Mouse (Mus musculus) heart, embryonic 15.5 days (tissue): ENCODE data around the gene Elf5. TPM values are rescaled to one million over a fixed set of nuclear protein-coding genes. Genes with fewer than 3 reads are reported as not detected.

Experiments used
- ATAC-seq: fragments of 200-750 bp; cut with Nextera tagmentation; replicated peaks from 2 replicates; pipeline ENCODE4 v1.8.0; 2017; ENCODE audit warnings: low read depth, moderate TSS enrichment; ENCODE audit not compliant: insufficient number of reproducible peaks, insufficient read depth, low FRiP score
- H3K27ac ChIP-seq: fragments of 300-500 bp; sonication (generic); 2 replicates; pipeline ENCODE4 v1.5.1; 2015; ENCODE audit warnings: mild to moderate bottlenecking, inconsistent platforms
- H3K27me3 ChIP-seq: fragments of 300-500 bp; sonication (generic); 2 replicates; pipeline ENCODE4 v1.6.1; 2015; ENCODE audit warnings: inconsistent platforms
- H3K36me3 ChIP-seq: fragments of 300-500 bp; sonication (generic); 2 replicates; pipeline ENCODE4 v1.6.1; 2015; ENCODE audit warnings: mild to moderate bottlenecking, inconsistent platforms
- H3K4me1 ChIP-seq: fragments of 300-500 bp; sonication (generic); replicated peaks from 2 replicates; pipeline ENCODE4 v1.6.1; 2015; ENCODE audit warnings: inconsistent platforms
- H3K4me2 ChIP-seq: fragments of 300-500 bp; sonication (generic); 2 replicates; pipeline ENCODE4 v1.6.1; 2015; ENCODE audit warnings: inconsistent platforms, mild to moderate bottlenecking, moderate library complexity
- H3K4me3 ChIP-seq: fragments of 300-500 bp; sonication (generic); 2 replicates; pipeline ENCODE4 v1.5.1; 2015; ENCODE audit warnings: mild to moderate bottlenecking, inconsistent platforms
- H3K9ac ChIP-seq: fragments of 300-500 bp; sonication (generic); 2 replicates; pipeline ENCODE4 v1.6.1; 2015; ENCODE audit warnings: mild to moderate bottlenecking, inconsistent platforms
- H3K9me3 ChIP-seq: fragments of 300-500 bp; sonication (generic); replicated peaks from 2 replicates; pipeline ENCODE4 v1.6.1; 2016; ENCODE audit warnings: inconsistent platforms
- WGBS: fragments of 180-500 bp; shearing (Covaris S2); methylation state at CpG from one replicate; pipeline ENCODE4 v1.1.7; 2015; ENCODE audit warnings: mixed read lengths; 5-methylcytosine and 5-hydroxymethylcytosine counted together
- polyA plus RNA-seq: library from polyadenylated mRNA; unstranded; fragments of >200 nt; fragmentation: Nextera tagmentation; extraction: Ambion mirVana; gene quantifications from 2 replicates; pipeline ENCODE4 v1.2.1, GENCODE M21; 2015

Elf5 gene
- polyA plus RNA-seq, 1 experiment from 2014 or later: 0.13 TPM

DNA sequence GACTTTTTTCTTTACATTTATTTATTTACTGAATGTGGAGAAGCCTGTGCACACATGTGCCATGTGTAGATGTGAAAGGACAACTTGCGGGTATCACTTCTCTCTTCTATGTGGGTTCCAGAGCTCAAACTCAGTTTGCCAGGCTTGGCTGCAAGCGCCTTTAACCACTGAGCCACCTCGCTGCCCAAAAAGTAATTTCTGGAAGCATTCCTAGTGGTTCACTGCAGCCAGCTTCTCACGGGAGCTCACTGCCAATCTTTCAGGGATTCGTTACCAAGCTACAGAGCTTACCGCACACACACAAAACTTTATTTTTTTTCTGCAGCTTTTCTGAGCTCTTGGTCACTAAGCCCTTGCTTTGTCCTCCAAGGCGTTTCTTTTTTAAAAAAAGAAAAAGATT is 46.1 kb downstream of the Elf5 start:
- H3K36me3 ChIP-seq: peaks cover 67% of the 10 kb centered on the region
- no peak overlapping the region for H3K27ac ChIP-seq
- 90% methylated on average over 7 of the region's 7 CpGs for WGBS
- no peak for ATAC-seq
- no peak overlapping the region for H3K4me3 ChIP-seq
- no peaks in the 10 kb centered on the region for H3K4me1 ChIP-seq
- no peaks in the 10 kb centered on the region for H3K9me3 ChIP-seq
- H3K4me2 ChIP-seq: no peak overlapping the region
- no peaks in the 10 kb centered on the region for H3K27me3 ChIP-seq
- no peak overlapping the region for H3K9ac ChIP-seq

DNA sequence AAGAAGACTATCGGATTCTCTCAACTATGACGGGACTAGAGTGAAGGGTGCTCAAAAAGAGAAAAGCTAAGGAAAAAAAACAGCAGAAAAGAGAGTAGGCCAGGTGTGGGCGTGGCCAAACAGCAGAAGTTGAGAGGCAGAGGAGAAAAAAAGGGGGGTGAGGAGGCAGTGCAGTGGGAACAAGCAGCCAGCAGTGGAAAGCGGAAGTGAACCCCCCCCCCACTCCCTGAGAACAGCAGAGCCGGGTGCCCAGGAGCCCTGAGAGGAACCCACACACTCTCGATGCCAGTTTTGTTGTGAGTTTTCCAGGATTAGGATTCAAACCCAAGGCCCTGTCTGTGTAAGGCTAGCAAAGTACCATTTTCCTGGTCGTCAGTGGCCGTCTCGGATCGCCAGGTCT is 47.6 kb downstream of the Elf5 start:
- no peaks in the 10 kb centered on the region for H3K9me3 ChIP-seq
- no peak overlapping the region for H3K27ac ChIP-seq
- no peak for ATAC-seq
- no peaks in the 10 kb centered on the region for H3K4me1 ChIP-seq
- H3K4me3 ChIP-seq: no peak overlapping the region
- WGBS: 90% methylated on average over 10 of the region's 10 CpGs
- H3K4me2 ChIP-seq: no peak overlapping the region
- no peak overlapping the region for H3K9ac ChIP-seq
- peaks cover 68% of the 10 kb centered on the region for H3K36me3 ChIP-seq
- H3K27me3 ChIP-seq: no peaks in the 10 kb centered on the region

DNA sequence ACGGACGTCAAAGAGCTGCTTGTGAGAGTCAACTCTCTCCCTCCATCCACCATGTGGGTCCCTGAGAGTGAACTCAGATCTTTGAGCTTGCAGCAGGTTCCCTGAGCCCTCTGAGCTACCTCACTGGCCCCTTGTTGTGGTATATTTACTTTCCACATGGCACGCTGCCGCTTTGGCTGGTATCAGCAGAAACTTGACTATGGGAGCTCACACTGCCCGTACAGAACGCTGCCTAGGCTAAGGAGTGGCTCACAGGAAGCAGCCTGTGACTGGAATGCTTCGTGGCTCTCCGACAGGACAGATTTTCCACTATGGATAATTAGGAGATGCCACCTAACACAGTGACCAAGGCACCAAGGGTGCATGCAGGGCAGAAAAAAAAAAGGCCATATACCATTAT is 49.7 kb downstream of the Elf5 start:
- Histone ChIP-seq H3K27me3 (no peaks in the 10 kb centered on the region), H3K4me3 (no peak overlapping the region), H3K27ac (no peak overlapping the region), H3K9ac (no peak overlapping the region), H3K4me1 (no peaks in the 10 kb centered on the region), H3K9me3 (no peaks in the 10 kb centered on the region), H3K36me3 (peaks cover 64% of the 10 kb centered on the region), H3K4me2 (no peak overlapping the region)
- 70% methylated on average over 8 of the region's 8 CpGs for WGBS
- no peak for ATAC-seq

DNA sequence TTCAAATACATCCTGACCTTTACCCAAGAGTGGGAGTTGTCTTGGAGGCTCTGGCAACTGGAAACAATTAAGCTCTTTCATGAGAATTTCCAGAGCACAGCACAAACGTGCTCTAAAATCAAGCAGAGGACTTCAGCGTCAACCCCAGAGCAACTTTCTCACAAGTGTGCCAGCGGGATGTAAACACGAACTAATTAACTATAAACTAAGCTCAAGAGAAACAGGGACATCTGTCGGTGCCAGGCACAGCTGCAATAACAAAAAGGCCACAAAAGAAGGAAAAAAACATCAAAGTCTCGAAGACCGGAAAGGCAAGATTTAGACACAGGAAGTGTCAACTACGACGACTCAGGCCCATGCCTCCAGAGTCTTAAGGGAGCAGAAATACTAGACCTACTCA is 50.3 kb downstream of the Elf5 start:
- H3K9ac ChIP-seq: no peak overlapping the region
- H3K36me3 ChIP-seq: peaks cover 65% of the 10 kb centered on the region
- H3K4me2 ChIP-seq: no peak overlapping the region
- no peak overlapping the region for H3K4me3 ChIP-seq
- 45% methylated on average over 9 of the region's 9 CpGs for WGBS
- H3K4me1 ChIP-seq: no peaks in the 10 kb centered on the region
- no peak for ATAC-seq
- H3K27ac ChIP-seq: no peak overlapping the region
- H3K9me3 ChIP-seq: no peaks in the 10 kb centered on the region
- H3K27me3 ChIP-seq: no peaks in the 10 kb centered on the region

DNA sequence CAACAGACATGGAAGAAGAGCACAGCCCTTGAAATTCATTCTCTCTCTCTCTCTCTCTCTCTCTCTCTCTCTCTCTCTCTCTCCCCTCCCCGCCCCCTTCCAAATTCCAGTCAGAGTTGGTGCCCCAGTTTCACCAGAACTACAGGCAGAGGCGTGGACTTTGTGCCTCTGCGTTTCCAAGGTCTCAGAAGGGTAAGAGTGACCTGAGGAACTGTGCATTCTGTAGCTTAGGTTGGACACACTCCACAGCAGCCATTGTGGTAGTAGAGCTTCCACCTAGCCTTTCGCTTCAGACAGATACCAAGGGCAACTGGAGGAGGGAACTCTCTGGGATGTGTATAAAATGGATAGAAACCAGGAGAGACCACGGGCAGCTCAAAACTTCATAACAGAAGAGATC is 51.3 kb downstream of the Elf5 start:
- Histone ChIP-seq H3K9ac (no peak overlapping the region), H3K36me3 (peaks cover 73% of the 10 kb centered on the region), H3K27ac (no peak overlapping the region), H3K4me1 (no peaks in the 10 kb centered on the region), H3K4me2 (no peak overlapping the region), H3K9me3 (no peaks in the 10 kb centered on the region), H3K4me3 (no peak overlapping the region), H3K27me3 (no peaks in the 10 kb centered on the region)
- 86% methylated on average over 5 of the region's 5 CpGs for WGBS
- no peak for ATAC-seq

DNA sequence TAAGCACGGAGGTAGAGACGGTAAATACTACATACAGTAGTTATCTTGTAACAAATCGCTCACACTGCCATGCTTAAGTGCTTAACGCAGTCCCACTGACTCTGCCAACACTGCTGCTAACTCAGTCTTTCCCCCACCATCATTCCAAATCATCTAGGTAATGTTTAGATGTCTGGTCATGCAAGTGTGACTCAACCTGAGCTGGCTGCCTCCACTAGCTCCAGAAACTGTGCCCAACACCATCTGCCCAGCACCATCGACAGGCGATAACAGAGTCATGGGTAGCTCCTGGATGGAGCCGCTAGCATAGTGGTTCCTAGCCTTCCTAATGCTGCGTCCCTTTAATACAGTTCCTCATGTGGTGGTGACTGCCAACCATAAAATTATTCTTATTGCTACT is 53.0 kb downstream of the Elf5 start:
- peaks cover 67% of the 10 kb centered on the region for H3K36me3 ChIP-seq
- 93% methylated on average over 8 of the region's 8 CpGs for WGBS

DNA sequence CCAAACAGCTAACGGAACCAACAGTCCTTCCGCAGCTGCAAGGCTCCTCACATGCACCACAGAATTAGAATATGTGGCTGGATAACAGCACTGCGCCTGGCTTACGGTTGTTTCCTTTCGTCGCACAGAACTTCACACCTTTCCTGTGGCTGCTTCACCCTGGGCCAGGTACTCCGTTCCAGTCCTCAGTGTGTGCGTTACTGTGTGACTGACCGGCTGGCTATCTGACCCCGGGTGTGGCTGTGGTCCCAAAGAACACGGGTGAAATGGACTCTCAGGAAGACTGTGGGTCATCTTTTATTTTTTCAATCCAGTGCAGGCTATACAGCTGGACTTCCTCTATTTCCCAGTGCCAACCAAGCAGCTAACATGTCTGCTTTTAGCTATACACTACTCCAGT is 53.9 kb downstream of the Elf5 start:
- 89% methylated on average over 11 of the region's 11 CpGs for WGBS
- peaks cover 65% of the 10 kb centered on the region for H3K36me3 ChIP-seq

More for the DNA sequence above, 53.0 kb downstream of the Elf5 start:
- Histone ChIP-seq H3K27ac (no peak overlapping the region), H3K9ac (no peak overlapping the region), H3K9me3 (no peaks in the 10 kb centered on the region), H3K4me3 (no peak overlapping the region), H3K4me2 (no peak overlapping the region), H3K4me1 (no peaks in the 10 kb centered on the region), H3K27me3 (no peaks in the 10 kb centered on the region)
- ATAC-seq: no peak

DNA sequence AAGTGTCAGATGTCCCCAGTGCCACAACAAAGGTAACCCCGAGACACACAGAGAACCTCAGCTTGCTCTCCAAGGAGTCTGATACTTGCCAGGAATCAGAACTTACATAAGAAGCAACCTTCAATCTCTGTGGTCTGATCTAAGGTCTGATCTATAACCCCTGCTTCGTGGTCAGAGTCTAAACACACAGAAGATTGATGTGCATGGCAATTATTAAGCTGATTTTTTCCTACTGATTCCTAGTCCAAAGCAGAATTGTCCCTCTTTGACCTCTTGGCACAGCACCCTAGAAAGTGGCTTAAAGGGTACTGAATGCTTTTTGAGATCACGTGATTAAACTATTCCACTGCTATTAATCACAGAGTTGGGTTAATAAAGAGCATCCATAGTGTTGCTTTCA is 54.8 kb downstream of the Elf5 start:
- H3K9me3 ChIP-seq: no peaks in the 10 kb centered on the region
- no peak for ATAC-seq
- no peak overlapping the region for H3K27ac ChIP-seq
- H3K4me3 ChIP-seq: no peak overlapping the region
- H3K4me1 ChIP-seq: no peaks in the 10 kb centered on the region
- no peaks in the 10 kb centered on the region for H3K27me3 ChIP-seq
- no peak overlapping the region for H3K4me2 ChIP-seq
- H3K9ac ChIP-seq: no peak overlapping the region
- H3K36me3 ChIP-seq: peaks cover 72% of the 10 kb centered on the region
- 90% methylated on average over 3 of the region's 3 CpGs for WGBS

More for the DNA sequence above, 53.9 kb downstream of the Elf5 start:
- no peak overlapping the region for H3K27ac ChIP-seq
- H3K27me3 ChIP-seq: no peaks in the 10 kb centered on the region
- H3K4me3 ChIP-seq: no peak overlapping the region
- no peaks in the 10 kb centered on the region for H3K4me1 ChIP-seq
- no peak overlapping the region for H3K4me2 ChIP-seq
- no peak for ATAC-seq
- no peak overlapping the region for H3K9ac ChIP-seq
- no peaks in the 10 kb centered on the region for H3K9me3 ChIP-seq

DNA sequence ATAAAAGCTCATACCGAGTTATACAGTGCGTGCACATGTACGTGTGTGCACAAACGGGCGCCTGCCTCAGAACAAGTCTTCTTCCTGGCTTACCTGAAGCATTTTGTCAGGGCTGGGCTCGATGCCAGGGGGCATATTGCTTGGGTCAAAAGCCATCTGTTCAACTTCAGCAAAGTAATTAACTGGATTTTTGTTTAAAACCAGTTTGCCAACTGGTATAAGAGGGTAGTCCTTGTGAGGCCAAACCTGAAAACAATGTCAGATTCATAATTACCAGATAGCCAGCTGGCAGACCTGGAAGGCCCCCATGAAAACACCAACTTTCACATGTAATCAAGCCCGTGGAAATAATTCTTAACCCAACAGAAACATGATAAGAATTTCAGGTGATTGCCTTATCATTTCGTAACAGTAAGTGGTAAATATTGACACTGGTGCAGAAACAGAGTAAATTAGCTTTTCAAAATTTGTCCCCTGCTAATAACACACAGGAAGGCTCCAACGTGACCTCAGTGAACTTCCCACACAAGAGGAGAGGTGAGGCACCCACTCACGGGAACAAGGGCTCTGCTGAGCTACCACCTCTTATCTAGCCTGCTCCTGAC is 55.6 kb downstream of the Elf5 start:
- H3K27me3 ChIP-seq: no peaks in the 10 kb centered on the region
- no peak for ATAC-seq
- 78% methylated on average over 10 of the region's 10 CpGs for WGBS
- no peak overlapping the region for H3K4me2 ChIP-seq
- H3K36me3 ChIP-seq: peaks cover 76% of the 10 kb centered on the region
- no peak overlapping the region for H3K4me3 ChIP-seq
- no peak overlapping the region for H3K9ac ChIP-seq
- no peaks in the 10 kb centered on the region for H3K9me3 ChIP-seq
- H3K27ac ChIP-seq: no peak overlapping the region
- H3K4me1 ChIP-seq: no peaks in the 10 kb centered on the region

DNA sequence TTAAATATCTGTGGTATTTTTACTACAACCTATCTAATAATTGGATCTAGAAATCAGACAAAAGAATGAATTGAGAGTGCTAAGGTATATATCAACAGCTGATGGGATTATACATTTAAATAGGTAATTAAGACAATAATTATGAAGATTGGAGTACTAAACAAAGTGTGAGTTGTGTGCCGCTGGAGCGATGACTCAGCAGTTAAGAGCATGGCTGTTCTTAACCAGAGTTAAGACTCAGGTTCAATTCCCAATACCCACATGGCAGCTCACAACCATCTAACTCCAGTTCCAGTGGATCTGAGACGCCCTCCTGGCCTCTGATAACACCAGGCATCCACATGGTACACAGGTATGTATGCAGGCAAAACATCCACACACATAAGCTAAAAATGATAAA is 61.9 kb downstream of the Elf5 start:
- Histone ChIP-seq H3K27ac (no peak overlapping the region), H3K4me3 (no peak overlapping the region), H3K9me3 (no peaks in the 10 kb centered on the region), H3K4me1 (peaks cover 6% of the 10 kb centered on the region; the same call in 1 of the 2 replicates), H3K4me2 (no peak overlapping the region), H3K36me3 (peaks cover 56% of the 10 kb centered on the region), H3K9ac (no peak overlapping the region), H3K27me3 (no peaks in the 10 kb centered on the region)
- WGBS: 95% methylated on average over 3 of the region's 3 CpGs
- ATAC-seq: no peak

DNA sequence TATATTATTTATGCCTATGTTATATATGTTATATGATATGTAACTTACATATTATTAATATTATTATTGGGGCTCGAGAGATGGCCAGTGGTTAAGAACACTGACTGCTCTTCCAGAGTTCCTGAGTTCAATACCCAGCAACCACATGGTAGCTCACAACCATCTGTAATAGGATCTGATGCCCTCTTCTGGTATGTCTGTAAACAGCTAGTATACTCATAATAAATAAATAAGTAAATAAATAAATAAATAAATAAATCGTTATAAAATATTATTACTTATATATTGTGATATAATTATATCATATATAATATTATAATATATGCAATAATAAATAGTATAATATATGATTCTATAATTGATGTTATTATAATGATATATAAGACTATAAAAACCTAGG is 64.7 kb downstream of the Elf5 start:
- H3K9ac ChIP-seq: no peak overlapping the region

DNA sequence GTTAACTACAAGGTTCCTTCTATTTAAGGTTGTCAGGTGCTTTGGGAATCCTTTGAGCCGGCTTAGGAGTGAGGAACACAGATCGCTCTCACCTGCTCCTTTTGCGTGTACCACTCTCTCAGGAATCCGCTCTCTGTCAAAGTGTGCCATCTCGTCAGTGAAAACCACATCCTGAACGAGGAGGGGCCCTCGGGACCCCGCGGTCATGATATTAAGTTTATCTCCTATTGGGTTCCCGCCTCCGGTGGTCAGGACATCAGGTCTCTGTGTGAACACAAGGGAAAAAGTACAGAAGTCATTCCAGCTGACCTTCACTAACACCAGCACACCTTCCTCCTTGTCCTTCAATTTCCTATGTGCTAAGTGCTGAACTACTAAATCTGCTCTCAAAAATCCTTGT is 65.2 kb downstream of the Elf5 start:
- no peak overlapping the region for H3K4me2 ChIP-seq
- no peaks in the 10 kb centered on the region for H3K9me3 ChIP-seq
- ATAC-seq: no peak
- H3K27me3 ChIP-seq: no peaks in the 10 kb centered on the region
- 68% methylated on average over 11 of the region's 11 CpGs for WGBS
- H3K36me3 ChIP-seq: peaks cover 32% of the 10 kb centered on the region
- no peak overlapping the region for H3K9ac ChIP-seq
- no peak overlapping the region for H3K27ac ChIP-seq
- H3K4me1 ChIP-seq: peaks cover 6% of the 10 kb centered on the region; the same call in 1 of the 2 replicates
- no peak overlapping the region for H3K4me3 ChIP-seq

More for the DNA sequence above, 64.7 kb downstream of the Elf5 start:
- Histone ChIP-seq H3K9me3 (no peaks in the 10 kb centered on the region), H3K4me2 (no peak overlapping the region), H3K4me3 (no peak overlapping the region), H3K4me1 (peaks cover 6% of the 10 kb centered on the region; the same call in 1 of the 2 replicates), H3K36me3 (peaks cover 37% of the 10 kb centered on the region), H3K27ac (no peak overlapping the region), H3K27me3 (no peaks in the 10 kb centered on the region)
- WGBS: 86% methylated on average over 2 of the region's 2 CpGs
- ATAC-seq: no peak
